Mouse (Mus musculus) kidney, embryonic 16.5 days (tissue): ENCODE results near the gene F11r. TPM values are rescaled to one million over a fixed set of nuclear protein-coding genes. Genes with fewer than 3 reads are reported as not detected.

Experiments
- ATAC-seq: fragments of 200-750 bp; cut with Nextera tagmentation; 2 replicates; pipeline ENCODE4 v1.8.0; 2017; ENCODE audit warnings: moderate TSS enrichment; ENCODE audit not compliant: low FRiP score, low TSS enrichment
- H3K27ac ChIP-seq: fragments of 300-500 bp; sonication (generic); 2 replicates; pipeline ENCODE4 v1.5.1; 2014; ENCODE audit warnings: low read length
- H3K27me3 ChIP-seq: fragments of 300-500 bp; sonication (generic); 2 replicates; pipeline ENCODE4 v1.6.1; 2014; ENCODE audit warnings: low read length, control low read depth, mixed read lengths; ENCODE audit not compliant: insufficient read depth
- H3K36me3 ChIP-seq: fragments of 300-500 bp; sonication (generic); 2 replicates; pipeline ENCODE4 v1.6.1; 2014; ENCODE audit warnings: low read length, control low read depth, mixed read lengths; ENCODE audit not compliant: insufficient read depth
- H3K4me1 ChIP-seq: fragments of 300-500 bp; sonication (generic); 2 replicates; pipeline ENCODE4 v1.6.1; 2014; ENCODE audit warnings: low read length, control low read depth, mixed read lengths; ENCODE audit not compliant: insufficient read depth
- H3K4me2 ChIP-seq: fragments of 300-500 bp; sonication (generic); replicated peaks from 2 replicates; pipeline ENCODE4 v1.6.1; 2014; ENCODE audit warnings: low read depth, low read length
- H3K4me3 ChIP-seq: fragments of 300-500 bp; sonication (generic); 2 replicates; pipeline ENCODE4 v1.5.1; 2014; ENCODE audit warnings: mild to moderate bottlenecking, low read length
- H3K9ac ChIP-seq: fragments of 300-500 bp; sonication (generic); replicated peaks from 2 replicates; pipeline ENCODE4 v1.6.1; 2014; ENCODE audit warnings: low read length
- H3K9me3 ChIP-seq: fragments of 300-500 bp; sonication (generic); 2 replicates; pipeline ENCODE4 v1.6.1; 2016; ENCODE audit warnings: low read length, control low read depth
- WGBS: fragments of 180-500 bp; shearing (Covaris S2); extraction: QIAGEN DNeasy Blood & Tissue Kit; methylation state at CpG from one replicate; pipeline ENCODE4 v1.1.7; 2014; 5-methylcytosine and 5-hydroxymethylcytosine counted together
- polyA plus RNA-seq: library from polyadenylated mRNA; unstranded; fragments of >200 nt; fragmentation: Nextera tagmentation; extraction: Ambion mirVana; gene quantifications from 2 replicates; pipeline ENCODE4 v1.2.1, GENCODE M21; 2015

F11r gene
- polyA plus RNA-seq, 1 experiment from 2014 or later = 156 TPM

DNA sequence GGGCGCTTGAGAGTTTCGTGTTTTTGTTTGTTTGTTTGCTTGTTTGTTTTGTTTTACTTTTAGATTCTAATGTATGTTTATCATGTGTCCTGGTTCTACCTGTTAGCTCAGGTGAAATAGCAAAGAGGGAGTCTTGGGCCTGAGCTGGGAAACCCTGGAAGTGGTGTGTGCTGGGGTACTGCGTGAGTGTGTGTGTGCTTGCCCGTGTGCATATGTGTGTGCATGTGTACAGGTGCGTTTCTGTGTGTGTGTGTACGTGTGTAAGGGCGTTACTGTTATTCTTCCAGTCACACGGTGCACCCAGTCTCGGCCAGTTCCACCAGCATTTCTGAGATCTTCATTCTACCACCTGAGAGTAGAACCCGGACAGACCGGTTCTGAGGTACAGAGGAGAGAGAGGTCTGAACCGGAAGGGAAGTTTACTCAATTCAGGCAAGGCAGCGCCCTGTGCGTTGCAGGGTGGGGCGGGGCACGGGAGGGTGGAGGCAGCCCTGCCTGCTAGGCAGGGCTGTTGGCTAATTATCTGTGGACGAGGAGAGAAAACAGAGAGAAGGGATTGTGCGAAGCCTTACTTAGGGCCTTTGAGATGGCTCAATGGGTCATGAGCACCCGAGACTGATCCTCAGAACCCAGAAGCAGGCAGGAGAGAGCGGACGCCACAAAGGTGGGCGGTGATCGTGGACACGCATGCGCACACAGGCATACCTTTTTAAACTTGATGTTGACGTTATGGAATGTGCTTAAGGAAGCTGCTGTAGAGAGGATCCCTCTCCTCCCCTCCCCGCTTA is 40.6 kb downstream of the F11r start:
- peak overlapping the region; percentile 46; the same call in 1 of the 2 replicates for H3K9ac ChIP-seq
- H3K27me3 ChIP-seq = no peaks in the 10 kb centered on the region
- peak overlapping the region; percentile 32 for H3K4me3 ChIP-seq
- H3K4me1 ChIP-seq = no peaks in the 10 kb centered on the region
- WGBS = 52% methylated on average over 27 of the region's 27 CpGs
- peak; percentile 88 for ATAC-seq
- peaks cover 3% of the 10 kb centered on the region for H3K9me3 ChIP-seq
- 0 out of 2 replicates have a peak, but pooled peaks cover 1% of the 10 kb centered on the region for H3K36me3 ChIP-seq
- H3K27ac ChIP-seq = peak overlapping the region; percentile 54
- H3K4me2 ChIP-seq = peak overlapping the region; percentile 46

DNA sequence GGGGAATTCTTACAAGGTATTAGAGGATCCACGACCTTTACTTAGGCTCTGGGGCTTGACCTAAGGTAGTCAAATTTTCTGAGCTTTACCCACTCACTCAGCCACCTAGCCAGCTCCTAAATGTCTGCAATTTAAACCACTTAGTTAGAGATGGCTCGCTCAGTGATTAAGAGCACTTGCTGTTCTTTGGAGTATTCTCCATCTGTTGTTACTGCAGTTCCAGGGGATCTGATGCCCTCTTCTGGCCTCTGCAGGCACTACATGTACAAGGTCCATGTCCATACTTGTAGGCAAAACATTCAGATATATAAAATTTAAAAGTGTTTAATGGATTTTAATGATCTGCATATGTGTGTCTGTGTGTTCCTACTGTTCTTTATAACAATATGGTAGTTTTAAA is 41.6 kb downstream of the F11r start:
- Histone ChIP-seq H3K4me3 (no peak overlapping the region), H3K9ac (no peak overlapping the region), H3K4me1 (no peaks in the 10 kb centered on the region), H3K36me3 (0 out of 2 replicates have a peak, but pooled peaks cover 3% of the 10 kb centered on the region), H3K27ac (no peak overlapping the region), H3K4me2 (no peak overlapping the region), H3K9me3 (peaks cover 6% of the 10 kb centered on the region), H3K27me3 (no peaks in the 10 kb centered on the region)
- 34% methylated on average over 2 of the region's 2 CpGs for WGBS
- ATAC-seq = peak; percentile 46; the same call in 1 of the 2 replicates

DNA sequence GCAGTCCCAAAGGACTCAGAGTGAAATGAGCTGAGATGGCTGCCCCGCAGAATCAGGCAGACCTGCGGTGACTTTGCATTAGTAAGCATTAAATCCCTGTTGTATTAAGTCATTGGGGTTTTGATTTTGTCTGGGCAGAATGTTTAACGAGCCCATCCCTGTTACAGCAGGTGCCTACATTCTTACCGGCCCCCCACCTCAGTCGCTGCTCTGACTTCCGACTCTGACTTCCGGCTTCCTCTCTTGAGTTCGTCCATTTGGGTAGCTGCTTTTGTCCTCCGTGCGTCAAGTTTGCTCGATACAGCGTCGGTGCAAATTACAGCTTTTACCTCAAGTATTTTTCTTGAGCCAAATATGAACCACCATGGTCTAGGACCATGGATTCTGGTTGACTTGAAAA is 56.9 kb downstream of the F11r start:
- 93% methylated on average over 13 of the region's 13 CpGs for WGBS
- H3K4me2 ChIP-seq = no peak overlapping the region
- no peak overlapping the region for H3K4me3 ChIP-seq
- no peak overlapping the region for H3K27ac ChIP-seq
- no peaks in the 10 kb centered on the region for H3K36me3 ChIP-seq
- H3K27me3 ChIP-seq = no peaks in the 10 kb centered on the region
- H3K9ac ChIP-seq = no peak overlapping the region
- H3K9me3 ChIP-seq = peaks cover 21% of the 10 kb centered on the region
- H3K4me1 ChIP-seq = no peaks in the 10 kb centered on the region
- ATAC-seq = no peak

DNA sequence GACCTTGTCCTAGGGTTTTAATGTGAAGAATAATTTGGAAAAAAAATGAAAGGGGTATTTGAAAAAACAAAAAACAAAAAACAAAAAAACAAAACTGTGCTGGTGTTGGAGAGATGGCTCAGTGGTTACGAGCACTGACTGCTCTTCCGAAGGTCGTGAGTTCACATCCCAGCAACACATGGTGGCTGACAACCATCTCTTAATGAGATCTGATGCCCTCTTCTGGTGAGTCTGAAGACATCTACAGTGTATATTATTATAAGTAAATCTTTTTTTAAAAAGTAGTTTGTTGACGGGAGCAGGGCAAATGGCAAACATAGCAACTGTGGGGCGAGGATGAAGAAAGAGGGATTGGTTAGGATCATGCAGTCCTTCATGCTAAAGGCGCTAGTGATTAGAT is 58.0 kb downstream of the F11r start:
- WGBS = 89% methylated on average over 6 of the region's 6 CpGs
- ATAC-seq = no peak

DNA sequence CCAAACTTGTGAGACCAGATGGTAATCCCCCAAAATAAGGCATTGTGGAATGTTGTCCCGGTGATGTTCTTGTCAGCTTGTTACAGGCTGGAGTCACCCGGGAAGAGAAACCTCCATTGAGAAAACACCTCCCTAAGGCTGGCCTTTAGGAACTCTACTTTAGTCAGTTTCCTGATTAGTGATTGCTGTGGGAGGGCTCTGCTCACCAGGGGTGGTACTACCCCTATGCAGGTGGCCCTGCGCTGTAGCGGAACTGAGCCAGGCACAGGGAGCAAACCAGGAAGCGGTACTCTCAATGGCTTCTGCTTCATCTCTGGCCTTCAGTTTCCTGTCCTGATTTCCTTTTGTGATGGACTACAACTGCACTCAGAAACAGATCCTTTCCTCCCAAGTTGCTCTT is 62.5 kb downstream of the F11r start:
- H3K9ac ChIP-seq = no peak overlapping the region
- H3K4me1 ChIP-seq = peaks cover 15% of the 10 kb centered on the region
- H3K27me3 ChIP-seq = no peaks in the 10 kb centered on the region
- WGBS = 78% methylated on average over 5 of the region's 5 CpGs
- H3K4me3 ChIP-seq = no peak overlapping the region
- H3K36me3 ChIP-seq = no peaks in the 10 kb centered on the region
- ATAC-seq = no peak
- H3K4me2 ChIP-seq = no peak overlapping the region
- no peak overlapping the region for H3K27ac ChIP-seq
- H3K9me3 ChIP-seq = 0 out of 2 replicates have a peak, but pooled peaks cover 2% of the 10 kb centered on the region

More for the DNA sequence above, 58.0 kb downstream of the F11r start:
- Histone ChIP-seq H3K27ac (no peak overlapping the region), H3K4me2 (no peak overlapping the region), H3K4me3 (no peak overlapping the region), H3K9me3 (peaks cover 16% of the 10 kb centered on the region), H3K36me3 (no peaks in the 10 kb centered on the region), H3K4me1 (no peaks in the 10 kb centered on the region), H3K27me3 (no peaks in the 10 kb centered on the region), H3K9ac (no peak overlapping the region)

DNA sequence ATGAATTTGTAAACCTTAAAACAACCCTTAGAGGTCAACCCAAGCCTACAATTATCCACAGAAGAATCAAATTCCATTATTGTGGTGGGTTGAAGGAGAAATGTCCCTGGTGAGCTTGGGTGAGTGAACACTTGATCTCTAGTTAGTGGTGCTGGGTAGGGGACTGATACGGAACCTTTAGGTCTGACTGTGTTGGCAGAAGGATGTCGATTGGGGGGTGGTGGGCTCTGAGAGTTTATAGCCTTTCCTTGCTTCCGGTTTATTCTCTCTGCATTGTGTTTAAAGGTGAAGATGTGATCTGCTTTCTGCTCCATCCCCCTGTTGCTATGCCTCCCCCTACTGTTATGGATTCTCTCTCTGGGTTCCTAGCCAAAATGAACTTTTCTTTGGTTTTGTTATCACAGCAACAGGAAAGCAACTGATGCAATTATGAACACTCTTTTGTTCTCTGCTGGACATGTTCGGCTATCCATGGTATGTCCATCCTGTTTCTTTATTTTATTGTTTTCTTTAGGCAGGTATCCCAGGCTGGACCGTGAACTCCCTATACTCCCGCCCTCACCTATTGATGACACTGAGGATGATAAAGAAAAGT is 63.8 kb downstream of the F11r start:
- Histone ChIP-seq H3K4me3 (no peak overlapping the region; the same call in 1 of the 2 replicates), H3K27me3 (no peaks in the 10 kb centered on the region), H3K9ac (peak overlapping the region; percentile 63; the same call in 1 of the 2 replicates), H3K36me3 (0 out of 2 replicates have a peak, but pooled peaks cover 2% of the 10 kb centered on the region), H3K4me1 (peaks cover 15% of the 10 kb centered on the region), H3K4me2 (peak overlapping the region; percentile 57; the same call in 1 of the 2 replicates), H3K27ac (peak overlapping the region; percentile 92), H3K9me3 (0 out of 2 replicates have a peak, but pooled peaks cover 2% of the 10 kb centered on the region)
- 56% methylated on average over 6 of the region's 6 CpGs for WGBS
- ATAC-seq = no peak

DNA sequence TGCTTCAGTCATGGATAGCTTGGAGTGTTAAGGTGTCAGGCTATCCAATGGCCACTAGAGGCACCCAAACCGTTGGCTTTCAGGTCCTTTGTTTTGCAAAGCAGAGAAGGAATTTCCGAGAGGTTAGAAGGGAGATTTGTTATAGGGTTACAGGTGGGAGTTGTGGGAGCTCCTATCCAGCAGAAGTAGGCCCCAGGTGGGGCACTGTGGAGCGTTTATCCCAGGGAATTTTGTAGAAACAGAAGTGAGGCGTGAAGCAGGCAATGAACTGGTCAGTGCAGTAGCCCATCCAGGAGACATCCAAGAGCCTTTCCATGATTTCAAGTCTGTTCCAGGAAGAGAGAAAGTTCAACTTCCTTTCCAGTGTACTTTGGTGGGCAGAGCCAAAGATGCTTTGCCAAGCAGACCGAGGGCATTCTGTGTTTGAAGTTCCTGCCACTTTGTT is 64.3 kb downstream of the F11r start:
- Histone ChIP-seq H3K9me3 (0 out of 2 replicates have a peak, but pooled peaks cover 2% of the 10 kb centered on the region), H3K4me1 (peaks cover 15% of the 10 kb centered on the region), H3K27me3 (no peaks in the 10 kb centered on the region), H3K4me2 (peak overlapping the region; percentile 57), H3K9ac (peak overlapping the region; percentile 63), H3K4me3 (peak overlapping the region; percentile 30), H3K27ac (peak overlapping the region; percentile 92), H3K36me3 (0 out of 2 replicates have a peak, but pooled peaks cover 3% of the 10 kb centered on the region)
- WGBS = 3% methylated on average over 5 of the region's 5 CpGs
- no peak for ATAC-seq

DNA sequence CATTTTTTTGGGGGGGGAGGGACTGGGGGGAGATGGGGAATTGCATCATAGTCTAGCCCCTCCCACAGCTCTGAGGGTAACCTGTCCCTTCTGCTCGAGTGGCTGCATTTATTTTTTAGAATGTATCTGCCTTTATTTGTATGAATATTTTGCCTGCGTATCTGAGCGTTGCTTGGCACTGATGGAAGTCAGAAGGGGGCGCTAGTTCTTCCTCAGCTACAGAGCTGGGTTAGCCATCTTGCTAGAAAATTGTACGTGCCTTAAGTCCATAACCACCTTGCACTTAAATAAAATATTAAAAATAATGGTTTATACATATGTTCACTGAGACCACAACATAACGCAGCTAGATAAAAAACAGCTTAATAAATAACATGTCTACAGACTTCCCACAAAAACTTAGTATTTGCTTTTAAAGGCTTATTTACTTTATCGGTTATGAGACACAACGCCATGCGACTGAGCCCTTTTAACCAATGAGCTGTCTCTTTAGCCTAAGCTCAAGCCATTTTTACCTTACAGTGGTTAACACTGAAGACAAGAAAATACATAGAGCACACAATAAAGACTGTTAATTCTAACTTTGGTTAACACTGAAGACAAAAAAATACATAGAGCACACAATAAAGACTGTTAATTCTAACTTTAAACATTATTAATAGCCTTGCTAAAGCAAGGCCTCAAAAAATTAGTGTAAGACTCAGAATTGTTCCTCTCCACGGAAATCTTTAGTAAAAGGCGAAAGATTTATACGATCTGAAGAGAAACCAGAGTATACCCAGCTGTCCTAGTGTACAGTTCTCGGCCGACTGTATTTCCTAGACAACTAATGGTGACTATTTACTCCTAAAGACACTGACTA is 65.3 kb downstream of the F11r start:
- peaks cover 15% of the 10 kb centered on the region for H3K4me1 ChIP-seq
- peak; percentile 87 for ATAC-seq
- H3K27me3 ChIP-seq = no peaks in the 10 kb centered on the region
- peak overlapping the region; percentile 72 for H3K4me2 ChIP-seq
- H3K9ac ChIP-seq = peak overlapping the region; percentile 81
- WGBS = 1% methylated on average over 14 of the region's 14 CpGs
- peak overlapping the region; percentile 98 for H3K27ac ChIP-seq
- no peaks in the 10 kb centered on the region for H3K9me3 ChIP-seq
- 0 out of 2 replicates have a peak, but pooled peaks cover 3% of the 10 kb centered on the region for H3K36me3 ChIP-seq
- H3K4me3 ChIP-seq = no peak overlapping the region

DNA sequence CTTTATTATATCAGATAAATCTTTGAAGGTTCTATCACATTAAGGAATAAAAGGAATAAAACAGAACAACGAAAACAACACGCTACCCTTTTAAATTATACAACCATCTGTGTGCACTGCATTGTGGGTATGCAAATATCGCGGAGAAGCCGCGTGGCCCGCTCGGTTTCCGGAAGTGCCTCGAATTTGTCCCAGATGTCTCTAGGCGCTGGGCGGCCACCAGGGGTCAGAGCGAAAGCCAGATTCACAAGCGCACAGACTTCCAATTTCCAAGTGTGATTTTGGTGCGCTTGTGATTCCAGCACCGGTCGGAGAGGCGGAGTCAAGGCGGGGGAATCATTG is 65.9 kb downstream of the F11r start, which contains the start of gene Alyref2:
TSS of gene Alyref2 (plus strand) at position 229 of the 342 bp plus-strand sequence.
- Histone ChIP-seq H3K4me1 (peaks cover 15% of the 10 kb centered on the region), H3K36me3 (0 out of 2 replicates have a peak, but pooled peaks cover 3% of the 10 kb centered on the region), H3K27ac (peak within 1 kb of the TSS; percentile 98), H3K9ac (peak within 1 kb of the TSS; percentile 81), H3K4me2 (peak within 1 kb of the TSS; percentile 72), H3K9me3 (no peaks in the 10 kb centered on the region), H3K4me3 (peak within 1 kb of the TSS; percentile 71), H3K27me3 (no peaks in the 10 kb centered on the region)
- ATAC-seq = peak; percentile 90
- under 1% methylated on average over 19 of the region's 19 CpGs for WGBS
